Mouse (Mus musculus) G1E (cell line): Measurements from ENCODE around the gene Tmem8.

Source experiments
- CTCF ChIP-seq: IDR thresholded peaks from 2 replicates; pipeline ENCODE4 v1.5.1; 2012; ENCODE audit warnings: low read depth, low read length, inconsistent platforms, mixed read lengths
- GATA2 ChIP-seq: IDR thresholded peaks from 2 replicates; pipeline ENCODE4 v1.6.1; 2012; ENCODE audit warnings: low read depth, low read length, inconsistent platforms, borderline replicate concordance
- POLR2AphosphoS5 ChIP-seq: IDR thresholded peaks from 2 replicates; pipeline ENCODE4 v1.6.1; 2012; ENCODE audit warnings: low read depth, low read length, inconsistent platforms; ENCODE audit not compliant: insufficient replicate concordance

DNA sequence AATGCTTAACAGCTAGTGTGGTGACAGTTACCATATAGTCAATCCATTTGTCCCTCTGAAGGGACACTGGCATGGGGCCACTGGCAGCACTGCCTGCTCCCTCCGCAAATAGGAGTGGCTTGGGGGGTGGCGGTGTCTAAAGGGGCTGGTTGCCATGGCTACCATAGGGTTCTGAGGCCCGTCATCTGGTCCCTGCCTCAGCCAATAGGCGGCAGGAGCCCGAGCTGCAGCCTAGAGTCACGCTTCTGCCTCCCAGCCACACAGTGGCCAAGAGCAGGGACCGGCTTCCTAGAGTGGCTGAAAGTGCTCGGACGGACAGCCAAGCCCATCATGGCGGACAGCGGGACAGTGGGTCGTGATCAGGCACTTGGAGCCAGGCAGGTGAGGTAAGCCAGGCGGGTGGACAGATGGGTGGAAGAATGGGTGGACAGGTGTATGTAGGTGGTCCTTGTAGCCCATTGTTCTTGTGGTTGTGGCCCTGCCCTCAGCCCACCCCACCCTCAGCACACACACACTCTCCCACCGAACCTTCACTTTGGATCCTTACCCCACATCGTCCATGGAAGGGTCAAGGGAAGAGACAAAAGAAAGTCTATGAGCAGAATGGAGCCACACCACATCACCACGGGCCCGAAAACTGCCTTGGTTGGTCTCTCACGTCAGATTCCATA is 18.1 kb downstream of the Tmem8 start:
- no peak for TF ChIP-seq CTCF
- TF ChIP-seq POLR2AphosphoS5: no peak
- no peak for TF ChIP-seq GATA2
